Mouse (Mus musculus) liver, embryonic 16.5 days (tissue): Measurements from ENCODE around the gene Stk24. TPM values are rescaled to one million over a fixed set of nuclear protein-coding genes. Genes with fewer than 3 reads are reported as not detected.
"Not testable (repeated sequence)": the region's sequence is repeated elsewhere in the genome, so short reads cannot be mapped to it uniquely, and the experiment has no call there.

Source experiments
- ATAC-seq: fragments of 200-750 bp; cut with Nextera tagmentation; 2 replicates; pipeline ENCODE4 v1.8.0; 2017; ENCODE audit warnings: low read depth, mild to moderate bottlenecking, moderate number of reproducible peaks, moderate library complexity
- H3K27ac ChIP-seq: fragments of 300-500 bp; sonication (generic); 2 replicates; pipeline ENCODE4 v1.5.1; 2014; ENCODE audit warnings: mild to moderate bottlenecking, low read length
- H3K27me3 ChIP-seq: fragments of 300-500 bp; sonication (generic); 2 replicates; pipeline ENCODE4 v1.6.1; 2014; ENCODE audit warnings: low read depth, low read length, mixed read lengths; ENCODE audit not compliant: control insufficient read depth, insufficient read depth
- H3K36me3 ChIP-seq: fragments of 300-500 bp; sonication (generic); 2 replicates; pipeline ENCODE4 v1.6.1; 2014; ENCODE audit warnings: mild to moderate bottlenecking; ENCODE audit not compliant: control insufficient read depth, insufficient read depth
- H3K4me1 ChIP-seq: fragments of 300-500 bp; sonication (generic); 2 replicates; pipeline ENCODE4 v1.6.1; 2014; ENCODE audit warnings: low read depth, low read length, mixed read lengths; ENCODE audit not compliant: control insufficient read depth
- H3K4me2 ChIP-seq: fragments of 300-500 bp; sonication (generic); 2 replicates; pipeline ENCODE4 v1.6.1; 2014; ENCODE audit warnings: low read depth, low read length, mixed read lengths
- H3K4me3 ChIP-seq: fragments of 300-500 bp; sonication (generic); 2 replicates; pipeline ENCODE4 v1.5.1; 2014; ENCODE audit warnings: low read depth, mild to moderate bottlenecking, low read length
- H3K9ac ChIP-seq: fragments of 300-500 bp; sonication (generic); 2 replicates; pipeline ENCODE4 v1.6.1; 2014; ENCODE audit warnings: low read depth, low read length
- H3K9me3 ChIP-seq: fragments of 300-500 bp; sonication (generic); replicated peaks from 2 replicates; pipeline ENCODE4 v1.6.1; 2016; ENCODE audit warnings: low read length; ENCODE audit not compliant: control insufficient read depth
- WGBS: fragments of 180-500 bp; shearing (Covaris S2); extraction: QIAGEN DNeasy Blood & Tissue Kit; methylation state at CpG from one replicate; pipeline ENCODE4 v1.1.7; 2014; ENCODE audit not compliant: insufficient replicate concordance; 5-methylcytosine and 5-hydroxymethylcytosine counted together
- polyA plus RNA-seq: library from polyadenylated mRNA; unstranded; fragments of >200 nt; fragmentation: Nextera tagmentation; extraction: Ambion mirVana; gene quantifications from 2 replicates; pipeline ENCODE4 v1.2.1, GENCODE M21; 2015

Gene Stk24
- polyA plus RNA-seq, 1 experiment from 2014 or later: 26.1 TPM

DNA sequence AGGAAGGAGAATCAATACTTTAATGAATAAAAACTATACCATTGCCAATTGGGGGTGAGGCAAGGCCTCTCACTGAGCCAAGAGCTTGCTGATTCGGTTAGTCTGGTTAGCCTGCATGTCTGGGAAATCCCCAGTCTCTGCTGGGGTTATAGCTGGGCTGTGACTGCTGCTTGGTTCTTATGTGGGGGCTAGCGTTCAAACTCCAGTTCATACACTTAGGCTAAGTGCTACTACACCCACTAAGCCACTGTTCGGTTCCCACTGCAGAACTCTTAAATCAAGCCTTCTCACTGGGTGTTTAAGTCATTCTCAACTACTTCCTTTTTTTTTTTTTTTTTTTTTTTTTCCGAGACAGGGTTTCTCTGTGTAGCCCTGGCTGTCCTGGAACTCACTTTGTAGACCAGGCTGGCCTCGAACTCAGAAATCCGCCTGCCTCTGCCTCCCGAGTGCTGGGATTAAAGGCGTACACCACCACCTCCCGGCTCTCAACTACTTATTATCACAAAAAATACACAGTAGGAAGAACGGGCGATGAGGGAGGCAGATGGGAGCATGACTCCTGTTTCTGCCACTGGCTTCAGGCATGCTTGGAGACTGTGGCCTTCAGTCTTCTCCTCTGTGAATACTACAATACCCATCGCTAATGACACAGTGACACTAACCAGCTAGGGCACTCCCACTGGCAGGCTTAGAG, 37.0 kb upstream of the Stk24 start:
- 64% methylated on average over 10 of the region's 12 CpGs for WGBS
- no peaks in the 10 kb centered on the region for H3K9me3 ChIP-seq
- H3K27me3 ChIP-seq: no peaks in the 10 kb centered on the region
- ATAC-seq: no peak
- no peaks in the 10 kb centered on the region; the same call in 1 of the 2 replicates for H3K4me1 ChIP-seq
- H3K27ac ChIP-seq: no peak overlapping the region
- no peak overlapping the region for H3K9ac ChIP-seq
- H3K36me3 ChIP-seq: no peaks in the 10 kb centered on the region
- H3K4me2 ChIP-seq: no peak overlapping the region
- no peak overlapping the region for H3K4me3 ChIP-seq

DNA sequence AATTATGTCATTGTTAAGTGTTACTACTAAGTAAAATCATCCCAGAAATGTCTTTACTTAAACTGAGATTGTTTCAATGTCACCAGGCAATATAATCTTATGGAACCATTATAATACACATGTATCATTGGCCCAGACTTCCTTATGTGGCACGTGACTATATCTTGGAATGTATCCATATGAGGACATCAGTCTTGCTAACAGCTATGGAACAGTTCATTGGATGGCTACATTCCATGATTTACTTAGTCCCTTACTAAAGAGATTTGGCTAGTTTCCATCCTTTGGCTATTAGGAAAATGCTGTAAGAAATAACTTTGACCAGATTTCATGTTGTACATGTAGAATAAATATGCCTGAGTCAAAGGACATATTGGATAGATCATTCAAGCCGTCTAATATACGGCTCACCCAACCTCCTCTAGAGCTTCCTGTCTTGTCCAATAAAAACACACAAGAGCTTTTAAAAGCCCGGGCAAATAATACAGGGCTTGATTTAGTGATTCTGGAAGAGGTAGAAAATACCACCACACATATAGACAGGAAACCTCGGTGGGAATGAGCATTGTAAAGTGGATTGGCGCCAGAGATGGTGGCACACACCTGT, 34.9 kb upstream of the Stk24 start:
- no peak for ATAC-seq
- Histone ChIP-seq H3K9me3 (no peaks in the 10 kb centered on the region), H3K27ac (no peak overlapping the region), H3K4me3 (no peak overlapping the region), H3K4me2 (no peak overlapping the region), H3K9ac (no peak overlapping the region), H3K36me3 (no peaks in the 10 kb centered on the region), H3K4me1 (no peaks in the 10 kb centered on the region), H3K27me3 (no peaks in the 10 kb centered on the region)
- WGBS: 63% methylated on average over 6 of the region's 6 CpGs

DNA sequence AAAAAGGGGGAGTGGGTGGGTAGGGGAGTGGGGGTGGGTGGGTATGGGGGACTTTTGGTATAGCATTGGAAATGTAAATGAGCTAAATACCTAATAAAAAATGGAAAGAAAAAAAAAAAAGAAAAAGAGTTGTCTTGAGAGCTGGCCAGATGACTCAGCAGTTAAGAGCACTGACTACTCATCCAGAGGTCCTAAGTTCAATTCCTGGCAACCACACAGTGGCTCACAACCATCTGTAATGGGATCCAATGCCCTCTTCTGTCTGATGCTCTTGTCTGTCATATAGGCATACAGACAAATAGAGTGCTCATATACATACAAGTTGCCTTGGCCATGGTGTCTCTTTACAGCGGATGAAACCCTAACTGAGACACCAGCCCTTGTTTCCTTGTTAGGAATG, 33.9 kb upstream of the Stk24 start:
- not testable (repeated sequence) for H3K4me2 ChIP-seq, ATAC-seq, H3K9me3 ChIP-seq, H3K27me3 ChIP-seq, H3K9ac ChIP-seq, H3K4me3 ChIP-seq, H3K27ac ChIP-seq, H3K4me1 ChIP-seq, H3K36me3 ChIP-seq
- 89% methylated on average over 1 of the region's 1 CpGs for WGBS

DNA sequence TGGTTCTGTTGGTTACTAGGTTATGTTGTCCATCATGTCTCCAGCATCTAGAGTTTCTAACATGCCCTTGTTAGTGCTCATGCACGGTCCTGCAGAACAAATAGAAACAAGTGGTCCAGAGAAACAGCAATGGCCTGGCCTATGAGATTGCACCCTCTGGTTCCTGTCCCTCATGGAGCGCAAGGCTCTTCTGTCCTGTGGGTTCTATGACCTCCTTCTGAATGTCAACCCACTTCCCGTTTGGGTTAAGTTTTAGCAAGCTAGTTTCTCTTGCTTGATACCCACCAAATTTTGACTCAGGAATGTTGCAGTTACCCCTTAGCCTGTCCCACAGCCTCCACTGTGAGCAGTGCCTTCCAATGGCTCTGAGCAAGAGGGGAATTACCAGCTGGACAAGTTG, 29.1 kb upstream of the Stk24 start:
- no peak overlapping the region for H3K27ac ChIP-seq
- no peak for ATAC-seq
- no peak overlapping the region for H3K4me2 ChIP-seq
- no peaks in the 10 kb centered on the region for H3K4me1 ChIP-seq
- H3K4me3 ChIP-seq: no peak overlapping the region
- no peaks in the 10 kb centered on the region for H3K36me3 ChIP-seq
- WGBS: 53% methylated on average over 3 of the region's 3 CpGs
- no peaks in the 10 kb centered on the region for H3K27me3 ChIP-seq
- no peak overlapping the region for H3K9ac ChIP-seq
- H3K9me3 ChIP-seq: no peaks in the 10 kb centered on the region

DNA sequence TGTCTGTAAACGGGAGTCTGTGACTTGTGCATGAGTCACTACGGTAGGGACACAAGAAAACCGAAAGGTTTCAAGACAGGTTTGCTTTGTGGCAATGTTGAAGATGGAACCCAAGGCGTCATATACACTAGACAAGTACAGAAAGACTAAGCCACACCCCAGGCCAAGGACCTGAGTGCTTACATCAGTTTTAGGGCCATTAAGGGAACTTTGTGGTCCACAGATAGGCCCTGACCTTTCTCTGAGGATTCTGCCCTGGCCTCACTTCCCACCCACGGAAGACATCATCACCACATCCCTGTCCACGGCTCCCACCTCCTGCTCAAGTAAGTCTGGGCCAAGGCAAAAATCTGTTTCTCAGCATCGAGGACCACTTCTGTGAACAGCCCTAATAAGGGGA, 27.1 kb upstream of the Stk24 start:
- ATAC-seq: no peak
- no peaks in the 10 kb centered on the region for H3K9me3 ChIP-seq
- no peak overlapping the region for H3K4me3 ChIP-seq
- no peaks in the 10 kb centered on the region for H3K27me3 ChIP-seq
- no peak overlapping the region for H3K9ac ChIP-seq
- no peak overlapping the region for H3K4me2 ChIP-seq
- 70% methylated on average over 7 of the region's 7 CpGs for WGBS
- H3K27ac ChIP-seq: no peak overlapping the region
- no peaks in the 10 kb centered on the region for H3K36me3 ChIP-seq
- H3K4me1 ChIP-seq: no peaks in the 10 kb centered on the region

DNA sequence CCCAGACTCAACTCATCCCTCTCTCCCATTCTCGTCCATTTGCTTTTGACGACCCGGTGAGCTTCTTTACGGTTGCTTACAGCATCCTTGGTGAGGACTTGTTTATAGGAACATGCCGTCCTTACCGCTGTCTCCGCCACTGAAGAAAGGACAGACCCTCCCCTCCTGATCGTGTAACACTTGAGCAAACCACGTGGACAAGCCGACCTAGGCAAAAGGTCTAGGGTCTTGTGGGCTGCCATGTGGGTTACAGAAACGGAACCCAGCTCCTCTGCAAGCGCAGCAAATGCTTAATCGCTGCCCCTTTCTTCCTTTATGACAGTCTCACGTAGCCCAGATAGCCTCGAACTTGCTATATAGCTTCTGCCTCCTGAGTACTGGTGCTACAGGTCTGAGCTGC, 25.7 kb upstream of the Stk24 start:
- 38% methylated on average over 15 of the region's 15 CpGs for WGBS
- Histone ChIP-seq H3K9ac (no peak overlapping the region), H3K27me3 (peaks cover under 1% of the 10 kb centered on the region; the same call in 1 of the 2 replicates), H3K4me2 (peak overlapping the region; percentile 45), H3K4me1 (no peaks in the 10 kb centered on the region), H3K9me3 (no peaks in the 10 kb centered on the region), H3K36me3 (no peaks in the 10 kb centered on the region), H3K27ac (no peak overlapping the region), H3K4me3 (no peak overlapping the region)
- no peak for ATAC-seq

DNA sequence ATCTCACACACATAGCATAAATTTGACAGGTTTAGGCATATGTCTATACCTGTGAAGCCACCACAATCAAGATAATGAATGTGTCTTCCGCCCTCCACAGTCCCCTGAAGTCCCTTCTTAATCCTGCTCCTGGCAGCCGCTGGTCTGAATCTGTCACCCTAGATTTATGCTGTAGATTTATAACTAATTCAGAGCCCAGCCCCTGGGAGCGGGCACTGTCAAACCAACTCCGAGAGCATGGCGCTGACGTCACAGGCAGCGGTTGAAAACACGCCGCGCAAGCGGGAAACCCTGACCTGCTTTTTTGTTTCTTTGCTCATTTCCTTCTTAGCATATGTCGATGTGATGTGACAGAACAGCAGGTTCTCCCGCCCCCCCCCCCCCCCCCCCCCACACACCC, 25.3 kb upstream of the Stk24 start:
- no peak overlapping the region for H3K4me3 ChIP-seq
- H3K27ac ChIP-seq: no peak overlapping the region
- H3K9me3 ChIP-seq: no peaks in the 10 kb centered on the region
- H3K27me3 ChIP-seq: peaks cover 2% of the 10 kb centered on the region; the same call in 1 of the 2 replicates
- WGBS: 34% methylated on average over 13 of the region's 13 CpGs
- no peak; the same call in 1 of the 2 replicates for ATAC-seq
- H3K36me3 ChIP-seq: no peaks in the 10 kb centered on the region
- peak overlapping the region; percentile 45 for H3K4me2 ChIP-seq
- H3K9ac ChIP-seq: no peak overlapping the region
- H3K4me1 ChIP-seq: no peaks in the 10 kb centered on the region

DNA sequence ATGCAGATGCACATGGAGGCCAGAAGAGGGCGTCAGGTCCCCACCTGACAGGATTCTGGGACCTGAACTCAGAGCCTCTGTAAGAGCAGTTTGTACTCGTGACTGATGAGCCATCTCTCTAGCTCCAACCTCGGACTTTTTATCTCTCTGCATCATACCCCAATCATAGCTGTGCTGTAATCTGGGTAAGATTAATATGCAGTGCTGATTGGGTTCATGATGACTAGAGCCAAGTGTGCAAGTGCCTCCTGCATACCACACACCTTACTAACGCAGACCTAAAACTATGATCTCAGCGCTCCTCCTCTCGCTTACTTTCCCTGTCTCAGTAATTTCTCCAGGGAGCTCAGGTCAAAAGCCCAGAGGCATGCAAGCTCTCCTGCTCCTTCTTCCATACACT, 19.9 kb upstream of the Stk24 start:
- no peaks in the 10 kb centered on the region for H3K4me1 ChIP-seq
- peaks cover 2% of the 10 kb centered on the region; the same call in 1 of the 2 replicates for H3K27me3 ChIP-seq
- no peak overlapping the region for H3K27ac ChIP-seq
- no peaks in the 10 kb centered on the region for H3K36me3 ChIP-seq
- 72% methylated on average over 6 of the region's 6 CpGs for WGBS
- no peak overlapping the region for H3K9ac ChIP-seq
- no peak overlapping the region for H3K4me3 ChIP-seq
- H3K9me3 ChIP-seq: no peaks in the 10 kb centered on the region
- no peak for ATAC-seq
- no peak overlapping the region for H3K4me2 ChIP-seq

DNA sequence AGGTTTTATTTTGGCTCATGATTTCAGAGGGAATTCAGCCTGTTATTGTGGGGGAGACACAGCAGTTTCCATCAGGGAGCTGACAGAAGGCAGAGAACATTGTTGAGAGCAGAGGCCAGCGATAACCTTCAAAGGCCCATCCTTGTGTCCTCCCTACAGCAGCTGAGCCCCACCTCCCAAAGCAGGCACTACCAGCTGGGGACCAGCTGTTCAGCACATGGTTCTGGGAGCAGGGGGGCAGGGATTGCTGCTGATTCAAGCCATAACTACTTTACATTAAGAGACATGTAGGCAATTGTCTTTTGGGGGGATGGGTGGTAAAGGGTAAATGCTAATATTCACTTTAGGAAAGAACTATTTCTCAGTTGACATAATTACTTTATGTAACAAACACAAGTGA, 17.7 kb upstream of the Stk24 start:
- H3K9me3 ChIP-seq: no peaks in the 10 kb centered on the region
- no peak overlapping the region for H3K4me2 ChIP-seq
- no peaks in the 10 kb centered on the region for H3K36me3 ChIP-seq
- 67% methylated on average over 1 of the region's 1 CpGs for WGBS
- no peak overlapping the region for H3K27ac ChIP-seq
- no peak overlapping the region for H3K9ac ChIP-seq
- H3K27me3 ChIP-seq: peaks cover 2% of the 10 kb centered on the region; the same call in 1 of the 2 replicates
- no peak for ATAC-seq
- H3K4me3 ChIP-seq: no peak overlapping the region
- no peaks in the 10 kb centered on the region for H3K4me1 ChIP-seq
